Mouse (Mus musculus): ENCODE measurements around the gene Hsd11b1. TPM values are rescaled to one million over a fixed set of nuclear protein-coding genes. Genes with fewer than 3 reads are reported as not detected.

Hsd11b1 gene
- polyA plus RNA-seq (2014; fragmentation: Nextera tagmentation; extraction: Ambion mirVana): 0.22 TPM in 1 of 2 replicates, not detected in the other

DNA sequence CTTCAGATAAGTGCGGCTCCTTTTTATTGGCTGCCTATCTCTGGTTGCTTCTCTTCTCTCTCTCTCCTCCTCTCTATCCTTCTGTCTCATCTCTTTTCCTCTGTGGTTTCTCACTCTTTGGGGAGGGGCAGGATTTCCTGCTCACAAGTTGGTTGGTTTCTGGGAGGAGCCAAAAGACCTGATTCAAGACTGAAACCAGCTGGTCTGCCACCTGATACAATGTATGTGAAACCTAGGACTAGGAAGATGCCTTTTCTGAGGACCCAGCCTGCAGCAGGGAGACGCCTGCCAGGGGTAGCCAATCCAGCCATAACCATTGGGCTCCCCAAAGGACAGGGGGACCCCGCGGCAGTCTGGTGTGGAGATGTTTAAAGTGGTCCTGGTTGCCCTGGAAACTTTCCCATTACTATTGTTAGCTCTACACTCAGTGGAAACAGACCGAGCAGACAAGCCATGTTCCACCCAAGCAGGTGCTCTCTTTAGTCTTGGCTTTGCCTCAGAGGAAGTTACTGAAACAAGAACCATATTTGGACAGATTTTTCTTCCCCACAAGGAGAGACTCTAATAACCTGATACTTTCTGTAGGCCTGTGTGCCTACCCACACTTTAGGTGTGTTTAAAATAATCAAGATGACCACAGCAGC is at the start of gene Hsd11b1:
Gene Hsd11b1 (minus strand): TSS at position 121 of the 644 bp plus-strand sequence.
- H3K4me2 ChIP-seq (ENCODE audit: low read length): no peak within 1 kb of the TSS
- no peak within 1 kb of the TSS for H3K27ac ChIP-seq (replicated peaks; ENCODE audit: low read depth, low read length)
- H3K9ac ChIP-seq (replicated peaks; ENCODE audit: low read length): no peak within 1 kb of the TSS
- ATAC-seq (ENCODE audit: low FRiP score, low TSS enrichment) (no peak), DNase-seq (no peak)
- no peaks in the 10 kb centered on the region for H3K9me3 ChIP-seq (ENCODE audit: control insufficient read depth, low read length)
- WGBS: 64% methylated on average over 5 of the region's 5 CpGs
- H3K27me3 ChIP-seq (ENCODE audit: control insufficient read depth, insufficient read depth, low read length): no peaks in the 10 kb centered on the region
- no peak within 1 kb of the TSS for H3K4me3 ChIP-seq (replicated peaks; ENCODE audit: low read depth, low read length)
- H3K36me3 ChIP-seq (ENCODE audit: control insufficient read depth, insufficient read depth, low read length): no peaks in the 10 kb centered on the region
- H3K4me1 ChIP-seq (ENCODE audit: control insufficient read depth, insufficient read depth, low read length): no peaks in the 10 kb centered on the region

DNA sequence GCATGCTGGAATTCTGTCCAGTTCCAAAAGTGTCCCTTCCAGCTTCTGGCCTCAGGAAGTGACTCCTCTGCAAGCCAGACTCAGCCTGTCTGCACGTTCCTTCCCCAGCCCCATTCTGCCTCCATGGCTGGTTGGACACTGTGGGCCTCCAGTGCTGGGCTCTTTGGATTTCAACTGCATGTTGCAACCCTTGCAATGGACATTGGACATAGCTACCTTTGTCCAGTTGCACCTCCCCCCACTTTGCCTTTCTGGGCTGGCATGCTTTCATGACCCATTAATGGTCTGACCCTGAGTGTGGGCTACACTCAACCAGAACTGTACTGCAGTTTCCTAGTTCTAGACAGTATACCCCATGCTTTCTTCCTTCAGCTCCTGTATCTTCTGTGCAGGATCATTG is 47.7 kb upstream of the Hsd11b1 start:
- 84% methylated on average over 1 of the region's 1 CpGs for WGBS
- no peak for ATAC-seq (ENCODE audit: low FRiP score, low TSS enrichment)
- H3K9ac ChIP-seq (replicated peaks; ENCODE audit: low read length): no peak overlapping the region

DNA sequence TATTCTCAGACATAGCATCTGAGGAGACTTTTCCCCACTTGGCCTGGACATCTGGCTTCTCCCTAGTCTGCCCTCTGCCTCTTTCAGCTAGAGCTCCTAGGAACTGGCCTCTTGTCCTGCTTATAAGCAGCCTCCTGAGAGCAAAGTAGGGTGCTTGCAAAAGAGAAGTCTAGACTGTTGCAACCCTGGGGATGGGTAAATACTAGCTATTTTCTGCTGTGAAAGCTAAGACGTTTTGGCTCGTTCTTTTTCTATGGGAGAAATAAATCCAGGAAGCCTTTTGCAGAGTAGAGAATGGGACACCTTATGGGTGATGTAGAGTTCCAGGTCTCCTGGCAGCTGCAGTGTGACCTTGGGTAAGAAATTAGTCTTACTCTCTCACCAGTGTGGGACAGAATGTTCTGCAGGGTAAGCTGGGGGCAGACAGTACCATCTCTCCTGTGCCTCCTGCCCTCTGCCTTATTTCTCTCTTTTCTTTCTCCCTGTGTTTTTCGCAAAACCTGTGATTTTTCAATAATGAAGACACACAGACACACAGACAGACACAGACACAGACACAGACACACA is 46.7 kb upstream of the Hsd11b1 start:
- H3K27ac ChIP-seq (replicated peaks; ENCODE audit: low read depth, low read length): no peak overlapping the region
- ATAC-seq (ENCODE audit: low FRiP score, low TSS enrichment) (no peak), DNase-seq (no peak)
- no peaks in the 10 kb centered on the region for H3K36me3 ChIP-seq (ENCODE audit: control insufficient read depth, insufficient read depth, low read length)
- H3K4me2 ChIP-seq (ENCODE audit: low read length): no peak overlapping the region
- 88% methylated on average over 3 of the region's 3 CpGs for WGBS
- H3K4me1 ChIP-seq (ENCODE audit: control insufficient read depth, insufficient read depth, low read length): peaks cover under 1% of the 10 kb centered on the region; the same call in 1 of the 2 replicates
- no peaks in the 10 kb centered on the region for H3K9me3 ChIP-seq (ENCODE audit: control insufficient read depth, low read length)
- H3K4me3 ChIP-seq (replicated peaks; ENCODE audit: low read depth, low read length): no peak overlapping the region
- no peaks in the 10 kb centered on the region for H3K27me3 ChIP-seq (ENCODE audit: control insufficient read depth, insufficient read depth, low read length)
- H3K9ac ChIP-seq (replicated peaks; ENCODE audit: low read length): no peak overlapping the region

More for the DNA sequence above, 47.7 kb upstream of the Hsd11b1 start:
- no peaks in the 10 kb centered on the region for H3K27me3 ChIP-seq (ENCODE audit: control insufficient read depth, insufficient read depth, low read length)
- DNase-seq: no peak
- H3K27ac ChIP-seq (replicated peaks; ENCODE audit: low read depth, low read length): no peak overlapping the region
- H3K9me3 ChIP-seq (ENCODE audit: control insufficient read depth, low read length): no peaks in the 10 kb centered on the region
- no peaks in the 10 kb centered on the region for H3K36me3 ChIP-seq (ENCODE audit: control insufficient read depth, insufficient read depth, low read length)
- H3K4me1 ChIP-seq (ENCODE audit: control insufficient read depth, insufficient read depth, low read length): 0 out of 2 replicates have a peak, but pooled peaks cover 4% of the 10 kb centered on the region
- H3K4me2 ChIP-seq (ENCODE audit: low read length): no peak overlapping the region
- H3K4me3 ChIP-seq (replicated peaks; ENCODE audit: low read depth, low read length): no peak overlapping the region

DNA sequence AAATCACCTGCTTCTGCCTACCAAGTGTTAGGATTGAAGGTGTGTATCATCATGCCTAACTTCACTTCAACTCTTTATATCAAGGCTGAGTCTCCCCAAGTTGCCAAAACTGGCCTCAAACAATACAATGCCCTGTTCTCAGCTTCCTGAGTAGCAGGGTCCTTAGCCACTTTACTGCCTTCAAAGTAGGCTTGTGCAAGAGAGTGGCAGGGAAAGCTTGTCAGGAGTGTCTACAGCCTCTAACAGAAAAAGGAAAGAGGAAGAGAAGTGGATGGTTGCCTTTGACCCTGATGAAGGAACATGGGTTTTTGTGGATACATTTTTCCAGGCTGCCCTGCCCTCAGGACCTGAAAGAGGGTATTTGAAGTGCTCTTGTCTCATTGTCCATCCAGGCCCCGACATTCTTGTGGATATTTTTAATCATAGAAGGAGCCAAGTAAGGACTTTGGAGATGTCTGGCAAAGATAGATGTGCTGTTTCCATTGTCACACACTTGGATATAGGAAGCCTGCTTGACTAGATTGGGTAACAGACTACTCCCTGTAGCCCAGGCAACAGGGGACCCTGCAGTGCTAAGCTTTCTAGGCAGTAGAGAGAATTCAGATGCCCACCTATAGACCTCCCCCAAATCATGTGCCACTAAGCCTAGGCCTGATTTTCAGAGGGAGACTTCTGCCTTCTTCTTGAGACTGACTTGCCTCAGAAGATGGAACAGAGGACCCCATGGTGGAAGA is 46.1 kb upstream of the Hsd11b1 start:
- 87% methylated on average over 1 of the region's 1 CpGs for WGBS
- DNase-seq: no peak
- Histone ChIP-seq H3K4me1 (ENCODE audit: control insufficient read depth, insufficient read depth, low read length) (peaks cover 5% of the 10 kb centered on the region; the same call in 1 of the 2 replicates), H3K27me3 (ENCODE audit: control insufficient read depth, insufficient read depth, low read length) (no peaks in the 10 kb centered on the region), H3K36me3 (ENCODE audit: control insufficient read depth, insufficient read depth, low read length) (no peaks in the 10 kb centered on the region), H3K27ac (replicated peaks; ENCODE audit: low read depth, low read length) (no peak overlapping the region), H3K4me2 (ENCODE audit: low read length) (no peak overlapping the region), H3K4me3 (replicated peaks; ENCODE audit: low read depth, low read length) (no peak overlapping the region), H3K9ac (replicated peaks; ENCODE audit: low read length) (no peak overlapping the region), H3K9me3 (ENCODE audit: control insufficient read depth, low read length) (no peaks in the 10 kb centered on the region)
- ATAC-seq (ENCODE audit: low FRiP score, low TSS enrichment): no peak

DNA sequence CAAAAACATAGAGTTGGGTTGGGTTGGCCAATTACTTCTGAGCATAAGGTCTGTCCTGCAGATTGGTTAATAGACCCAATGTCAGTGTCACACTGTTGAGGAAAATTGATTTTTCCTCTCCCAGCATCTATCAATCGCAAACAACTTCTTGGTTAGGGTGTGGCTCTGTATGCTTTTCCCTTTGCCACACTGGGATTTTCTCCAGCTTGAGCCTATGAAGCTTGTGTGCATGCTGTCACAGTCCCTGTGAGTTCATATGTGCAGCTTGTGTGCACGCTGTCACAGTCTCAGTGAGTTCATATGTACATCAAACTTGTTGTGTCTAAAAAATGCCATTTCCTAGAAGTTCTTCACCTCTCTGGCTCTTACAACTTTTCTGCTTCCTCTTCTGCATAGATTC is 43.0 kb upstream of the Hsd11b1 start:
- H3K4me3 ChIP-seq (replicated peaks; ENCODE audit: low read depth, low read length): no peak overlapping the region
- ATAC-seq (ENCODE audit: low FRiP score, low TSS enrichment) (no peak), DNase-seq (no peak)
- H3K9me3 ChIP-seq (ENCODE audit: control insufficient read depth, low read length): no peaks in the 10 kb centered on the region
- no peak overlapping the region for H3K4me2 ChIP-seq (ENCODE audit: low read length)
- WGBS: 94% methylated on average over 2 of the region's 2 CpGs
- no peaks in the 10 kb centered on the region for H3K36me3 ChIP-seq (ENCODE audit: control insufficient read depth, insufficient read depth, low read length)
- H3K4me1 ChIP-seq (ENCODE audit: control insufficient read depth, insufficient read depth, low read length): peaks cover 5% of the 10 kb centered on the region; the same call in 1 of the 2 replicates
- no peak overlapping the region for H3K27ac ChIP-seq (replicated peaks; ENCODE audit: low read depth, low read length)
- no peak overlapping the region for H3K9ac ChIP-seq (replicated peaks; ENCODE audit: low read length)
- H3K27me3 ChIP-seq (ENCODE audit: control insufficient read depth, insufficient read depth, low read length): no peaks in the 10 kb centered on the region

DNA sequence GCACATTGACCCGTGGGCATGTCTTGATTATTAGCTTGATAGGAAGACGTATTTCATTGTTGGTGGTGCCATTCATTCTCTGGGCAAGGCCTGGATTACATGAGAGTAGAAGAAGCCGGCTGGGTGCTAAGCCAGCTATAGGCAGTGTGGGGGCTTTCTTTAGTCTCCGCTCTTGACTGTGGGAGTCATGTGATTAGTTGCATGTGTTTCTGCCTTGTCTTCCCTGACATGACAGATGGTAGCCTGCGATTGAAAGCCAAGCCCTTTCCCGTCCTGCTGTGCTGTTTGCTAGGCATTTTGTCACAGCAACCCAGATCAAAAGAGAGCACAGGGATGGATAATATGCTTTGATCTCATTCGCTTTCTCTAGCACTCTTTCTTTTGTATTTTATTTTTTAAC is 41.5 kb upstream of the Hsd11b1 start:
- H3K27me3 ChIP-seq (ENCODE audit: control insufficient read depth, insufficient read depth, low read length): no peaks in the 10 kb centered on the region
- peak; percentile 69 for ATAC-seq (ENCODE audit: low FRiP score, low TSS enrichment)
- no peaks in the 10 kb centered on the region for H3K9me3 ChIP-seq (ENCODE audit: control insufficient read depth, low read length)
- H3K27ac ChIP-seq (replicated peaks; ENCODE audit: low read depth, low read length): no peak overlapping the region
- 15% methylated on average over 7 of the region's 7 CpGs for WGBS
- no peaks in the 10 kb centered on the region for H3K36me3 ChIP-seq (ENCODE audit: control insufficient read depth, insufficient read depth, low read length)
- H3K4me3 ChIP-seq (replicated peaks; ENCODE audit: low read depth, low read length): no peak overlapping the region
- peaks cover 5% of the 10 kb centered on the region; the same call in 1 of the 2 replicates for H3K4me1 ChIP-seq (ENCODE audit: control insufficient read depth, insufficient read depth, low read length)
- DNase-seq: peak; percentile 53
- no peak overlapping the region for H3K4me2 ChIP-seq (ENCODE audit: low read length)
- H3K9ac ChIP-seq (replicated peaks; ENCODE audit: low read length): no peak overlapping the region

DNA sequence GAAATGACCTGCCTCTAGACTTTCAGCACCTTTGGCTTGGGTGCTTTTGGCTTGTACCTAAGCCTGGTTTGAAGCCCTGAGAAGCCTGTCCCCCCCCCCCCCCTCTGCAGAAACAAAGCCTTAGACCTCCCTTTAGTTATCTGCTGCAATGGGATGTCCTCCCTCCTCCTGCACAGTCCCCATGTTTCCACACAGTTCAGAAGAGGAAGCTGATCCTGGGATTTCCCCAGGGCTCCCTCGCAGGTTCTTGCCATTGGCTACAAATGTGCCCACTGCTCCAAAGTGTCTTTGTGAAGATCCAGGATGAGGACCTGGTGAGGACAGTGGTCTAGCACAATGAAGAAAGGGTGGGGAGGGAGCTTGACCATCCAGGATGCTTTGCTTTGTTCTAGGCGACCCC is 39.2 kb upstream of the Hsd11b1 start:
- no peak overlapping the region for H3K4me2 ChIP-seq (ENCODE audit: low read length)
- DNase-seq (no peak), ATAC-seq (ENCODE audit: low FRiP score, low TSS enrichment) (no peak)
- no peaks in the 10 kb centered on the region for H3K27me3 ChIP-seq (ENCODE audit: control insufficient read depth, insufficient read depth, low read length)
- H3K27ac ChIP-seq (replicated peaks; ENCODE audit: low read depth, low read length): no peak overlapping the region
- H3K36me3 ChIP-seq (ENCODE audit: control insufficient read depth, insufficient read depth, low read length): no peaks in the 10 kb centered on the region
- H3K4me1 ChIP-seq (ENCODE audit: control insufficient read depth, insufficient read depth, low read length): peaks cover 5% of the 10 kb centered on the region; the same call in 1 of the 2 replicates
- H3K4me3 ChIP-seq (replicated peaks; ENCODE audit: low read depth, low read length): no peak overlapping the region
- H3K9me3 ChIP-seq (ENCODE audit: control insufficient read depth, low read length): no peaks in the 10 kb centered on the region
- WGBS: 73% methylated on average over 2 of the region's 2 CpGs
- H3K9ac ChIP-seq (replicated peaks; ENCODE audit: low read length): no peak overlapping the region

DNA sequence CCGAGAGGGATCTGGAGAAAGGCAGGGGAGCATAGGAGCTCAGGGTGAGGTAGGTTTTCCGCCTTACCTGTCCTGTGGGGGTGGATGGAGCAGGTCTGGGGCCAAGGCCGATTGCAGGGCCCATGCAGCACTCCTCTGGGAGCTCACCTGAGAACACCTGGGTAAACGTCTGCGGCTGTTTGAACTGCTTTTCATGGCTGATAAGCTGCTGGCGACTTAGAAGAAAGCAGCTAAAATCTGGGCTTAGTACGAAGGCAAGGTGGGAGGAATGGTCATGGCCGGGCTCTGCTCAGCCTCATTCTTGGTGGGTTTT is 38.2 kb upstream of the Hsd11b1 start:
- Histone ChIP-seq H3K36me3 (ENCODE audit: control insufficient read depth, insufficient read depth, low read length) (no peaks in the 10 kb centered on the region), H3K9me3 (ENCODE audit: control insufficient read depth, low read length) (no peaks in the 10 kb centered on the region), H3K9ac (replicated peaks; ENCODE audit: low read length) (no peak overlapping the region), H3K4me2 (ENCODE audit: low read length) (no peak overlapping the region), H3K4me1 (ENCODE audit: control insufficient read depth, insufficient read depth, low read length) (peaks cover 5% of the 10 kb centered on the region; the same call in 1 of the 2 replicates), H3K27me3 (ENCODE audit: control insufficient read depth, insufficient read depth, low read length) (no peaks in the 10 kb centered on the region), H3K27ac (replicated peaks; ENCODE audit: low read depth, low read length) (no peak overlapping the region), H3K4me3 (replicated peaks; ENCODE audit: low read depth, low read length) (no peak overlapping the region)
- WGBS: 68% methylated on average over 8 of the region's 8 CpGs
- no peak for ATAC-seq (ENCODE audit: low FRiP score, low TSS enrichment)
- no peak for DNase-seq

Measured in midbrain, embryonic 14.5 days (tissue).